Mouse (Mus musculus) spleen, adult 2 months (tissue): ENCODE results near the gene Robo1. TPM values are rescaled to one million over a fixed set of nuclear protein-coding genes. Genes with fewer than 3 reads are reported as not detected.

Experiments used
- DNase-seq, 2 experiments: peaks; one replicate each; pipeline versions ENCODE4 v3.0.0 to v3.0.0-alpha.2; 2012 to 2021; ENCODE audit warnings: low spot score in 2 of 2, low read depth in 1 of 2
- H3K27ac ChIP-seq: fragments of 200-500 bp; 2 replicates; pipeline ENCODE4 v1.5.1; 2012; ENCODE audit warnings: low read length, inconsistent platforms; ENCODE audit not compliant: insufficient read depth
- H3K27me3 ChIP-seq: fragments of 200-500 bp; 2 replicates; pipeline ENCODE4 v1.6.1; 2012; ENCODE audit warnings: mild to moderate bottlenecking, moderate library complexity, low read length, inconsistent platforms; ENCODE audit not compliant: control insufficient read depth, insufficient read depth
- H3K36me3 ChIP-seq: fragments of 200-500 bp; 2 replicates; pipeline ENCODE4 v1.6.1; 2012; ENCODE audit warnings: mild to moderate bottlenecking, low read length, inconsistent platforms; ENCODE audit not compliant: control insufficient read depth, insufficient read depth
- H3K4me1 ChIP-seq: fragments of 200-500 bp; 2 replicates; pipeline ENCODE4 v1.6.1; 2011; ENCODE audit warnings: inconsistent platforms; ENCODE audit not compliant: control insufficient read depth, insufficient read depth, insufficient read length
- H3K4me3 ChIP-seq: fragments of 200-500 bp; 2 replicates; pipeline ENCODE4 v1.5.1; 2011; ENCODE audit warnings: mild to moderate bottlenecking, inconsistent platforms; ENCODE audit not compliant: insufficient read depth, insufficient read length; ENCODE audit errors: extremely low read depth
- CTCF ChIP-seq: fragments of 200-500 bp; IDR thresholded peaks from 2 replicates; pipeline ENCODE4 v1.5.1; 2011; ENCODE audit warnings: mild to moderate bottlenecking, inconsistent platforms; ENCODE audit not compliant: insufficient read depth, insufficient read length, insufficient replicate concordance; ENCODE audit errors: extremely low read depth
- POLR2A ChIP-seq: fragments of 200-500 bp; IDR thresholded peaks from 2 replicates; pipeline ENCODE4 v1.6.1; 2011; ENCODE audit warnings: low read depth, low read length, inconsistent platforms
- WGBS: fragments of 180-500 bp; shearing (Covaris S2); methylation state at CpG from one replicate; pipeline ENCODE4 v1.1.7; 2018; 5-methylcytosine and 5-hydroxymethylcytosine counted together
- polyA plus RNA-seq: library from polyadenylated mRNA; depleted of rRNA; stranded (reverse); fragments of >200 nt; gene quantifications from 2 replicates; pipeline ENCODE4 v1.2.3, GENCODE M21; 2012

Gene Robo1
- polyA plus RNA-seq, 1 experiment = 1.4 TPM

- DNase-seq = no peak
- WGBS = 84% methylated on average over 9 of the region's 9 CpGs
- Histone ChIP-seq H3K27me3 (no peaks in the 10 kb centered on the region), H3K4me1 (no peaks in the 10 kb centered on the region), H3K27ac (no peak overlapping the region), H3K4me3 (no peak overlapping the region), H3K36me3 (no peaks in the 10 kb centered on the region)
- TF ChIP-seq POLR2A = no peak
- no peak for TF ChIP-seq CTCF
Observed at GRCm38 (mm10) chr16:72402381-72402780, 94.3 kb downstream of the Robo1 start.

- DNase-seq = no peak
- WGBS = 58% methylated on average over 1 of the region's 1 CpGs
- Histone ChIP-seq H3K4me3 (no peak overlapping the region), H3K27ac (no peak overlapping the region), H3K36me3 (no peaks in the 10 kb centered on the region), H3K27me3 (no peaks in the 10 kb centered on the region), H3K4me1 (no peaks in the 10 kb centered on the region)
- TF ChIP-seq POLR2A (no peak), CTCF (no peak)
Observed at GRCm38 (mm10) chr16:72409820-72410219, 101.7 kb downstream of the Robo1 start.

- Histone ChIP-seq H3K27me3 (no peaks in the 10 kb centered on the region), H3K4me1 (no peaks in the 10 kb centered on the region), H3K36me3 (no peaks in the 10 kb centered on the region), H3K27ac (no peak overlapping the region), H3K4me3 (no peak overlapping the region)
- DNase-seq = no peak
- WGBS = 55% methylated on average over 5 of the region's 5 CpGs
- TF ChIP-seq POLR2A (no peak), CTCF (no peak)
Observed at GRCm38 (mm10) chr16:72411669-72412270, 103.7 kb downstream of the Robo1 start.

DNA sequence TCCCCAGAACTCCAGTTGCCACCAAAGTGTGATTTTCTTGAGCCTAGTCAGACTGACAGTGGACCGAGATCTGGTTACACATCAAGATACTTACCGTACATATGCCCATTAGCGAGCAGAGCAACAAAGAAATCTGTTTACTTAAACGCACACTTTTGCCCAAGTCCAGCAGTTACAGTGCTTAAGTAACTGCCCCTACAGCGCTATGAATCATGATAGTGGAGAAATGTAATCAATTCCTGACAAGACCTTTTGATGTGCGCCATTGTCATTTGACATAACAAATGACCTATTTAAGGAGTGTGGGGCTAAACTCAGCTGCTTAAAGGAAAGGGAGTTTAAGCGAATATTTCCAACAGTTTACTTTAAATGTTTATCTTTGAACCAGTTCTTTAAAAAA, 104.8 kb downstream of the Robo1 start:
- no peak for DNase-seq
- no peaks in the 10 kb centered on the region for H3K4me1 ChIP-seq

GRCm38 (mm10) chr16:72419328-72420066, 111.4 kb downstream of the Robo1 start:
- TF ChIP-seq POLR2A (no peak), CTCF (no peak)
- WGBS = 82% methylated on average over 5 of the region's 5 CpGs
- no peak overlapping the region for H3K4me3 ChIP-seq
- no peak for DNase-seq
- H3K4me1 ChIP-seq = no peaks in the 10 kb centered on the region
- no peaks in the 10 kb centered on the region for H3K36me3 ChIP-seq
- H3K27ac ChIP-seq = no peak overlapping the region
- H3K27me3 ChIP-seq = no peaks in the 10 kb centered on the region

More for the DNA sequence above, 104.8 kb downstream of the Robo1 start:
- Histone ChIP-seq H3K27me3 (no peaks in the 10 kb centered on the region), H3K36me3 (no peaks in the 10 kb centered on the region), H3K4me3 (no peak overlapping the region), H3K27ac (no peak overlapping the region)
- WGBS = 77% methylated on average over 7 of the region's 7 CpGs
- no peak for TF ChIP-seq CTCF
- TF ChIP-seq POLR2A = no peak

GRCm38 (mm10) chr16:72422426-72422825, 114.3 kb downstream of the Robo1 start:
- Histone ChIP-seq H3K27ac (no peak overlapping the region), H3K4me3 (no peak overlapping the region), H3K27me3 (no peaks in the 10 kb centered on the region), H3K4me1 (no peaks in the 10 kb centered on the region), H3K36me3 (no peaks in the 10 kb centered on the region)
- WGBS = 63% methylated on average over 4 of the region's 4 CpGs
- no peak for DNase-seq
- no peak for TF ChIP-seq POLR2A

DNA sequence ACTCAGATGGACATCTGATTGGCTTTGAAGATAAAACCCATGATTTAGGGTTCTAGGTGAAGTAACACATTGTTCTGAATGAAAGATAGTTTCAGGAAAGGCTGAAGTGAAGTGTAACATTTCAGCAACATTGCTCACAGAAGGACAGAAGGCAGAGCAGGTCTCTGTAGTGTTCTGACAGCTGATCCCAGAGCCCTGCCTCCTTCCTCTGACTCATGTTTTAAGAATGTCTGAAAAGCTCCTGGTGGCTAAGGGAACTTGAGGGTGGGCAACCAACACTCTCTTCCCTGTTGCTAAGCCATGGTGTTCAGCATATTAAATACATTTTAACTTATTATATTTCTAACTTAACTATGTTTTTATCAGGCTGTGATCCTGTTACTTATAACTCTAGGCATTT, 126.3 kb downstream of the Robo1 start:
- Histone ChIP-seq H3K4me3 (no peak overlapping the region), H3K27ac (no peak overlapping the region), H3K27me3 (no peaks in the 10 kb centered on the region), H3K4me1 (no peaks in the 10 kb centered on the region), H3K36me3 (no peaks in the 10 kb centered on the region)
- TF ChIP-seq CTCF (no peak), POLR2A (no peak)
- no peak for DNase-seq
